Mouse (Mus musculus) left cerebral cortex, postnatal 14 days (tissue): ENCODE results near the gene Atf3. TPM values are rescaled to one million over a fixed set of nuclear protein-coding genes. Genes with fewer than 3 reads are reported as not detected.
"Not testable (repeated sequence)": the region's sequence is repeated elsewhere in the genome, so short reads cannot be mapped to it uniquely, and the experiment has no call there.

Experiments used
- DNase-seq, 2 experiments: peaks; one replicate each; pipeline ENCODE4 v3.0.0; 2021 to 2022; ENCODE audit warnings: low spot score in 2 of 2, mixed read lengths in 1 of 2
- intact Hi-C: fragments of 180-260 bp; cut with DNase I; formaldehyde crosslinking; loops from one replicate; pipeline ENCODE4 v1.15.1; 2025
- total RNA-seq, 2 experiments: library from RNA; stranded (reverse); gene quantifications; 2 replicates each; pipeline ENCODE4 v1.2.3; 2021

Atf3 gene
- total RNA-seq, 2 experiments from 2014 or later = 0.51 to 0.59 TPM

DNA sequence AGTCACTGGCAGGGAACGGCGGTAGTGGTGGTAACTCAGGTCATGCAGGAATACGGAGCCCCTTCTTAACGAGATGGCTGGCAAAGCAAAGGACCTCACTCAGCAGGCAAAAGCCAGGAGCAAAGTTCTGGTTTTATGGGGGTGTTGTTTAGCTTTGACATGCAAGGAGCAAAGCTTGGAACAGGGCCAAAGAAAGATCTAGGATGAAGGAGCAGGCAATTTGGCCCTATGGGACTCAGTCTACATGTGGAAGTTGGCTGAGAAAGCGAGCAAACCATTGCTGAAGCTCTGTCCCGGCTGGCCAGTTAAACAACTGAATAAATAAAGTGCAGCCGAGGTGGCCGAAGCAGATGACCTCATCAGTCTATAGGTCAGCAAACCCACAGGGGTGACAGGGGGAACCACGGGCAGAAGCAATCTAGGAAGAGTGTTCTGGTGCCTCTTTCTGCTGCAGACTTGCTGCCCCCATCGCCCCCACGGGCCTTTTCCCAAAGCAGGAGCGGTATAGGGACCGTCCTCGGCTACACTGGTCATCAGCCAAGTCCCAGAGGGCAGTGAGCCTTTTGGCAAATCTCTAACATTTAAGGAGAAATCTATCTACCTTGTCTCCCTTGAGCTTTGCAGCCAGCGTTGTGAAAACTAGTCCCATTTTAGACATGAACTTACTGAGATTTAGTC, 39.2 kb downstream of the Atf3 start:
- intact Hi-C loops = no loop called here
- DNase-seq = no peak

GRCm38 (mm10) chr1:191176887-191177286, 41.0 kb downstream of the Atf3 start:
- no peak for DNase-seq
- intact Hi-C loops = no loop called here

DNA sequence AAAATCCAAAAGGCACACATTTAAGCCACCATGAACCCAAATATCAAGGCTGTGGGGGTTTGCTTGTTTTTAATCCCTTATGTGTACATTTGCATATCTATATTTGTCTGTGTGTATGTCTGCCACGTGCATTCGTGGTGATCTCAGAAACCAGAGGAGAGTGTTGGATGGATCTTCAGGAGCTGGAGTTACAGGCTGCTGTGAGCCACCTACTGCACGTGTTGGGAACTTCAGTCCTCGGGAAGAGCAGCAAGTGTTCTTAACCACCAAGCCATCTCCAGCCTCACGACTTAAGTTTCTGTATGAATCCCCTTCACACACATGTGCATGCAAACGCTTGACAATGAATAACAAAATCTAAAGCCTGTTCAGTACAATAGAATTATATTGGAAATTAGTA, 45.4 kb downstream of the Atf3 start:
- peak; percentile 70 to 85 for DNase-seq
- intact Hi-C loops = loop anchor here (5.0 kb wide), 2 partner anchors 75 to 230 kb away; partner anchors contain the start of gene Batf3

GRCm38 (mm10) chr1:191170444-191170843, 47.4 kb downstream of the Atf3 start:
- intact Hi-C loops = loop anchor here (5.0 kb wide), 2 partner anchors 73 to 228 kb away; partner anchors contain the start of gene Batf3
- no peak for DNase-seq

DNA sequence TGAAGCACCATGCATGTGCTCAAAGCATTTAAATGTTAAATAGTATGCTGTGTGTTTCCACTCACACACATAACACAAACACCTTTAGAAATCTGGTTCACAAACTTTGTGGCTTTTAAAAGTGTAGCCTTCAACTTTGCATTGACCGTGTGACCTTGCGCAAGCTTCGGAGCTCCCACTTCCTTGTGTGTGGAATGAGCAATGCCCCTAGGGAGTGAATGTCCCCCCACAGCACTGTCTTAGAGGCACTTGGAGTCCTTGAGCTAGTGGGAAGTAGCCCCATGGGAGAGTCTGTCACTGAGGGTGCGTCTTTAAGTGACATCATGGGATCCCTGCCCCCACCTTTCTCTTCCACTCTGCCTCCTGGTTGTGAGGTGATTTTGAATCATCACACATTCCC, 51.6 kb downstream of the Atf3 start:
- DNase-seq = no peak

DNA sequence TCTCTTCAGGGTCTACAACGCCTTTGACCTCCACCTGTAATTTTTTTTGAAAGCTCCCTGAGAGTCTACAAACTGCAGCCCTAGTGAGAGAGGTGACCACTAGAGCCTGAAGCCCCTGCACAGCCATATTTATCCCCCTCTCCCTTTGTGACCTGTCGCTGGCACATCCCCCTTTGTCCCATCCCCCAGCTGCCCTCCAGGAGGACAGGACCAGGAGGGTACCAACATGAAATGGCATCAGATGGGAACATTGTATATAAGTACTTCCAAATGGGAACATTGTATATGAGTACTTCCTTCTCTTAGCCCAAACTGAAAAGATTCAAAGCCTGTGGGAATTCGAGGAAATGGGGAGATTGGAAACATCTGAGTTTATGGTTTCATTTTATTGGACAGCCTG, 53.1 kb downstream of the Atf3 start, which contains the start of gene Fam71a:
Gene Fam71a, minus strand, starts transcription at position 101 of the 400 bp plus-strand sequence.
- intact Hi-C loops = no loop called here
- no peak for DNase-seq

More for the DNA sequence above, 51.6 kb downstream of the Atf3 start:
- intact Hi-C loops = no loop called here

DNA sequence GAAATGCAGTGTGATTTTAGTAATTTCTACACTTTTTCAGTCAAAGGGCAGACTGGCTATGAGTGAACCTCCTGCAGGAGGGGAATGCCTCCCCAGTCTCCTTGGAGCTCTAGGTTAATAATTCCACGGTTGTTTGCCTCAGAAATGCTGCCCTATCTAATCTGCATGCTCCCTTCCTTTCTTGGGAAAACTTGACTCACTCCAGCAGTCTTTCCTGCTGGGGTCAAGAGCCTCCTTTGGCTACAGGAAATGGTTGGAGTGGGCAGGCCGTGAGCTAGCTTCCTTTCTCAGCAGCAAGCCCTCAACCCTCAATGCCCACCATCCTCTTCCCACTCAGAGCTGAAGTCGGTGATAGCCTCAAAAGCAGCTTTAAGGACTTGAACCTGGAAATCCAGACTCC, 63.5 kb downstream of the Atf3 start:
- intact Hi-C loops = no loop called here
- no peak for DNase-seq

GRCm38 (mm10) chr1:191153052-191153451, 64.8 kb downstream of the Atf3 start:
- DNase-seq = peak in 1 of 2 experiments; percentile 34
- intact Hi-C loops = no loop called here

GRCm38 (mm10) chr1:191150924-191151605, 66.8 kb downstream of the Atf3 start:
- intact Hi-C loops = no loop called here
- DNase-seq = no peak

DNA sequence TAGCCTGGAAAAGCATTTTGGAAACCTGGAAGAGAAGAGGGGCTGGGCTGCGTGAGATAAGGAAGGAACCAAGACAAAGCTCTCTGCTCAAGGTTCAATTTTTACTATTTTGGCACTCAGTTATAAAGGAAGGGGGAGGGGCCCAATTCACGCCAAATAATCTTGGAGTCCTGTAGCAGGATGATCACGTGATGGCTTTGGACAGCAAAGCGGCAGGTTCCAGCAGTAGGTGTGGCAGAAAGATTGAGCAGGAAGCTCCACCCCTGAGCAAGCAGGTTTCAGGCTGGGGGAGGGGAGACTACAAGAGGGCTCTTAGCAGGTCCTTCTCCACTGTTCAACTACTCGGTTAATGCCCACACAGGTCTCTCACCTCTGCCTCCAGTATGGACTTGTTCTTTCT, 68.3 kb downstream of the Atf3 start:
- intact Hi-C loops, DNase-seq: not testable (repeated sequence)

GRCm38 (mm10) chr1:191140983-191141382, 76.9 kb downstream of the Atf3 start:
- no peak for DNase-seq

GRCm38 (mm10) chr1:191138874-191139495, 78.9 kb downstream of the Atf3 start:
- DNase-seq = no peak
- intact Hi-C loops = no loop called here

More at GRCm38 (mm10) chr1:191140983-191141382, 76.9 kb downstream of the Atf3 start:
- intact Hi-C loops = no loop called here

- intact Hi-C loops = no loop called here
- DNase-seq = no peak
These were observed 79.4 kb downstream of the Atf3 start for GRCm38 (mm10) chr1:191138436-191138835.

- DNase-seq = no peak
- intact Hi-C loops = no loop called here
These were observed 82.4 kb downstream of the Atf3 start for GRCm38 (mm10) chr1:191135406-191135805.

- intact Hi-C loops = no loop called here
- DNase-seq = no peak
These were observed 84.9 kb downstream of the Atf3 start for GRCm38 (mm10) chr1:191132934-191133333.

DNA sequence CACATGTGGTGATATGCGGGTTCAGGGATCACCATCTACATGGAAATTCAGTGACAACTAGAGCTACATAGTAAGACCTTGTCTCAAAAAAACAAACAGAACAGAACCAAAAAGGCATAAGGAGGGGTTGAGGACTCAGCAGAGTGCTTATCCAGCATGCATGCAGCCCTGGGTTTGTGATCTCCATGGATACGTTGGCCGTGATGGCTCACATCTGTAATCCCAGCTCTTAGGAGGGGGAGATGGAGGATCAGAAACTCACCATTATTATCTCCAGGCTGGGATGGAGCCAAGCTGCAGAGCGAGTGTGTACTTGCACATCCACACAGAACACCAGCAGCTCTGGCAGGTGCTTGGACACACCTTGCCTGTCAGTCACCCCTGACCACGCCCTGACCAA, 85.6 kb downstream of the Atf3 start:
- intact Hi-C loops = no loop called here
- DNase-seq = no peak

DNA sequence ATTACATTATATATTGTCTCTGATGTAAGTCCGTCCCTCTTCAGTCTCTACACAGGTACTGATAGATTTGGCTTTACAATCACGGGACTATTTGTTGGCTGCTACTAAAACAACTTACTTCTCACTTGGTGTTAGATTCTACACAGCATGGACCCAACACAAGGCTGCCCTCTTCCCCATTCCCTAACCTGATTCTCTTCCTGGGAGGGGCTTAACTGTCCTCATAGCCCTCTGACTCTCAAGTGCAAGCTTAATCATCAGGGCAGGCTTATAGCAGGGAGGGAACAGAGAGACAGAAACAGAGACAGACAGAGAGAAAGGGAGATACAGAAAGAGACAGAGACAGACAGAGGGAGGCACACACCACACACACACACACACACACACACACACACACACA, 86.1 kb downstream of the Atf3 start:
- DNase-seq = no peak
- intact Hi-C loops = no loop called here

DNA sequence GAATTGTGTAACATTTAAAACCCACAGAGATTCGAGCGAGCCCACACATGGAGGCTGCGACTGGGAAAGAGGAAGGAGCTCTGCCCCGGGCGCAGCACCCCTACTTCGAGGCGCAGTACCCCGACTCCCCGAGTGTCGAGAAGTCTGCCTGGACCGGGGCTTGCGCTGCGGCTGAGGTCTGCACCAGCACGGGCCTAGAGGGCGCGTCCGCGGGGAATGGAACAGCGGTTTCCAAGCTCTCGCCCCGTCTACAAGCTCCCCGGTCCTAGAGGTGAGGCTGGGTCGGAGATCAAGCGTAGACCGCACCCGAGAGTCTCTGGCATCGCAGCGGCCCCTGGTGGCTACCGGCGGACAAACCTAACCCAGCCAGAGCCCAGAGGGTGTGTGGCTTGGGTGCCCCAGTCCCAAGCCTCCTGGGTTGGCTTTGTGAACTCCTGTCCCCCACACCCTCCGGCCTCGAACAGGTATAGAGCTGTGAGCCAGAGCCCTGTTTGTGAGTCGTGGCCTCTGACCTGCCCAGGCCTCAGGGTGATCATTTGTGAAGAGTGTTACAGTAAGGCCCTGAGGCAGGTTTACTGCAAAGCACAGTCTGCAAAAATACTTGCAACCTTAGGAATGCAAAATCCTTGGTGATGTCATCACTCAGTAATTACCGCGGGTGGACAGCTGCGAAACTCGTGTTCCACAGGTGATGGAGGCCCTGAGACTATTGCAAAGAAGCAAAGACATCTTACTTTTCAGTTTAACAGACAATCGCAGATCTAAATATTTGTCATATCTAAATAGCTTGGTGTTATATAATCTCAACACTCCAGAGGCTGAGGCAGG, 91.8 kb downstream of the Atf3 start:
- peak in 1 of 2 experiments; percentile 34 for DNase-seq
- intact Hi-C loops = no loop called here

GRCm38 (mm10) chr1:191124288-191124687, 93.6 kb downstream of the Atf3 start:
- intact Hi-C loops = no loop called here
- no peak for DNase-seq

GRCm38 (mm10) chr1:191123696-191124095, 94.1 kb downstream of the Atf3 start:
- intact Hi-C loops = no loop called here
- no peak for DNase-seq
